Mouse (Mus musculus) cerebellum, adult 2 months (tissue): ENCODE measurements at regions not wholly inside any gene's neighbourhood (a gene's known extent, or its start where the extent isn't known, plus 50 kb on each side); places are given as distances from the start of the nearest gene placed in this dataset.

ENCODE experiments used
- CTCF ChIP-seq: fragments of 200-500 bp; IDR thresholded peaks from 2 replicates; pipeline ENCODE4 v1.5.1; 2011; ENCODE audit warnings: low read depth, mild to moderate bottlenecking, control low read depth, low read length, moderate library complexity, borderline replicate concordance; ENCODE audit not compliant: insufficient read depth
- POLR2A ChIP-seq: fragments of 200-500 bp; IDR thresholded peaks from 2 replicates; pipeline ENCODE4 v1.6.1; 2011; ENCODE audit warnings: low read length, control low read depth, borderline replicate concordance; ENCODE audit not compliant: insufficient read depth

GRCm38 (mm10) chr1:165051294-165051693, 109.3 kb downstream of the Tbx19 start:
- TF ChIP-seq POLR2A (no peak), CTCF (no peak)
